Mouse (Mus musculus) small intestine, adult 2 months (tissue): ENCODE data around the gene Dgke.

Experiments used
- CTCF ChIP-seq: fragments of 200-500 bp; IDR thresholded peaks from 2 replicates; pipeline ENCODE4 v1.5.1; 2012; ENCODE audit warnings: low read depth, mild to moderate bottlenecking, control low read depth, inconsistent platforms, low read length, moderate library complexity, mixed read lengths; ENCODE audit not compliant: insufficient replicate concordance, insufficient read length; ENCODE audit errors: extremely low read depth
- POLR2A ChIP-seq: fragments of 200-500 bp; IDR thresholded peaks from 2 replicates; pipeline ENCODE4 v1.6.1; 2012; ENCODE audit warnings: low read depth, mild to moderate bottlenecking, control low read depth, inconsistent platforms, low read length, moderate library complexity

DNA sequence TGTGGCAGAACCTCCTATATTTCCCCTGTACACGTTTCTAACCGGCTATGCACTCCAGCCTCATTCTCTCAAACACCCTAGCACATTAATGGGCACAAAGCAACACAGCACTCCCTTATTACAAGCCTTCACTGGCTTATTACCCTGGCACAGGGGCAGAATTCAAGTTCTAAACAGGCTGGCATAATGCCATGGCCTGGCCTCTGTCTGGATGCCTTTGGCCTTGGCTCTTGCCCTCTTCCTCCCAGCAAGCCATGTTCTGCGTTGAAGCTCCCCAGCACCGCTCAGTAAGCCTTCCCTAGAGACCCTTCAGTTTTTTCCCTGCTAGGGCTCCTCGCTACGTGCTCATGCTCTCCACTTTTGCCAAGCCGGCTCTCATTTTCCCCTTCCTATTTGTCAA is 23.6 kb downstream of the Dgke start:
- no peak for TF ChIP-seq CTCF
- no peak for TF ChIP-seq POLR2A
